Mouse (Mus musculus) liver, adult 2 months (tissue): Measurements from ENCODE around the gene Tmem39a. TPM values are rescaled to one million over a fixed set of nuclear protein-coding genes. Genes with fewer than 3 reads are reported as not detected.
A peak's percentile ranks its signal among the peaks of the same experiment; 100 is the strongest.

ENCODE experiments used
- DNase-seq: peaks from one replicate; pipeline ENCODE4 v3.0.0-alpha.2; 2011; ENCODE audit warnings: low read depth, low spot score; ENCODE audit errors: extremely low read depth
- H3K27ac ChIP-seq: fragments of 200-500 bp; replicated peaks from 2 replicates; pipeline ENCODE4 v1.5.1; 2012; ENCODE audit warnings: low read depth, mild to moderate bottlenecking, control low read depth, inconsistent platforms, low read length; ENCODE audit not compliant: insufficient read depth
- H3K27me3 ChIP-seq: fragments of 200-500 bp; 2 replicates; pipeline ENCODE4 v1.6.1; 2012; ENCODE audit warnings: mild to moderate bottlenecking, moderate library complexity, low read length, inconsistent platforms; ENCODE audit not compliant: control insufficient read depth, insufficient read depth
- H3K36me3 ChIP-seq: fragments of 200-500 bp; 2 replicates; pipeline ENCODE4 v1.6.1; 2012; ENCODE audit warnings: low read length, inconsistent platforms; ENCODE audit not compliant: control insufficient read depth, insufficient read depth
- H3K4me1 ChIP-seq: fragments of 200-500 bp; 2 replicates; pipeline ENCODE4 v1.6.1; 2011; ENCODE audit warnings: low read length; ENCODE audit not compliant: control insufficient read depth, insufficient read depth
- H3K4me3 ChIP-seq: fragments of 200-500 bp; 2 replicates; pipeline ENCODE4 v1.5.1; 2011; ENCODE audit warnings: low read depth, mild to moderate bottlenecking, control low read depth, low read length, moderate library complexity; ENCODE audit not compliant: insufficient read depth
- H3K79me2 ChIP-seq: fragments of 200-500 bp; 2 replicates; pipeline ENCODE4 v1.6.1; 2012; ENCODE audit warnings: inconsistent platforms, mild to moderate bottlenecking, low read length, moderate library complexity; ENCODE audit not compliant: control insufficient read depth, insufficient read depth
- H3K9ac ChIP-seq: fragments of 200-500 bp; 2 replicates; pipeline ENCODE4 v1.6.1; 2012; ENCODE audit warnings: low read depth, mild to moderate bottlenecking, control low read depth, inconsistent platforms, low read length
- CTCF ChIP-seq: fragments of 200-500 bp; IDR thresholded peaks from 2 replicates; pipeline ENCODE4 v1.5.1; 2011; ENCODE audit warnings: low read depth, low read length, control low read depth
- POLR2A ChIP-seq: fragments of 200-500 bp; IDR thresholded peaks from 2 replicates; pipeline ENCODE4 v1.6.1; 2011; ENCODE audit warnings: low read length, control low read depth; ENCODE audit not compliant: insufficient read depth; ENCODE audit errors: extremely low read depth
- WGBS: fragments of 180-500 bp; shearing (Covaris S2); methylation state at CpG from one replicate; pipeline ENCODE4 v1.1.7; 2018; 5-methylcytosine and 5-hydroxymethylcytosine counted together
- polyA plus RNA-seq: library from polyadenylated mRNA; depleted of rRNA; stranded (reverse); fragments of >200 nt; gene quantifications from 2 replicates; pipeline ENCODE4 v1.2.3, GENCODE M21; 2012
- total RNA-seq: library from RNA; depleted of rRNA; stranded (reverse); fragments of >200 nt; gene quantifications from 2 replicates; pipeline ENCODE4 v1.2.3, GENCODE M21; 2014

The Tmem39a gene
- total and polyA plus RNA-seq, 2 experiments: 8.1 to 58.4 TPM

DNA sequence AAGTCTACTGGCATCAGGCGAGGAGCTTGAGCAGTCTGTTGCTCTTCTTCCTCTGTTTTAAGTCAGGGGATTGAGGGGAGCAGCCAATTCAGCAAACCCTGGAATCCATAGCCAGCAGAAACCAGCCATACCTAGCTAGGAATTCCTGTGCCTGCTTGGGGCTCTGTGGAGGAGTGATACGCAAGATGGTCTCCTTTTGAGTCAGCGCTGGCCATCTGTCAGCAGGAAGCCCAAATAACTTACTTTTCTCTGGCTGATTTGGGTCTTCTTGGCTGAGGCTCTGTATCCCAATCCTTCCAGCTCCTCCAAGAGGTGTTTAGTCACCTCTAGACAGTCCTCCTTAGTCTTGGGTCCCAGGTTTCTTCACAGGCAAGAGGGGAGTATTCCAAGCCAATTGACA, 2.5 kb upstream of the Tmem39a start:
- no peak for TF ChIP-seq CTCF
- no peak for TF ChIP-seq POLR2A
- 84% methylated on average over 3 of the region's 3 CpGs for WGBS
- H3K27ac ChIP-seq: no peak overlapping the region
- H3K9ac ChIP-seq: no peak overlapping the region
- H3K4me1 ChIP-seq: no peaks in the 10 kb centered on the region
- H3K27me3 ChIP-seq: 0 out of 2 replicates have a peak, but pooled peaks cover 2% of the 10 kb centered on the region
- H3K36me3 ChIP-seq: no peaks in the 10 kb centered on the region
- DNase-seq: no peak
- no peak overlapping the region for H3K4me3 ChIP-seq
- H3K79me2 ChIP-seq: no peaks in the 10 kb centered on the region

DNA sequence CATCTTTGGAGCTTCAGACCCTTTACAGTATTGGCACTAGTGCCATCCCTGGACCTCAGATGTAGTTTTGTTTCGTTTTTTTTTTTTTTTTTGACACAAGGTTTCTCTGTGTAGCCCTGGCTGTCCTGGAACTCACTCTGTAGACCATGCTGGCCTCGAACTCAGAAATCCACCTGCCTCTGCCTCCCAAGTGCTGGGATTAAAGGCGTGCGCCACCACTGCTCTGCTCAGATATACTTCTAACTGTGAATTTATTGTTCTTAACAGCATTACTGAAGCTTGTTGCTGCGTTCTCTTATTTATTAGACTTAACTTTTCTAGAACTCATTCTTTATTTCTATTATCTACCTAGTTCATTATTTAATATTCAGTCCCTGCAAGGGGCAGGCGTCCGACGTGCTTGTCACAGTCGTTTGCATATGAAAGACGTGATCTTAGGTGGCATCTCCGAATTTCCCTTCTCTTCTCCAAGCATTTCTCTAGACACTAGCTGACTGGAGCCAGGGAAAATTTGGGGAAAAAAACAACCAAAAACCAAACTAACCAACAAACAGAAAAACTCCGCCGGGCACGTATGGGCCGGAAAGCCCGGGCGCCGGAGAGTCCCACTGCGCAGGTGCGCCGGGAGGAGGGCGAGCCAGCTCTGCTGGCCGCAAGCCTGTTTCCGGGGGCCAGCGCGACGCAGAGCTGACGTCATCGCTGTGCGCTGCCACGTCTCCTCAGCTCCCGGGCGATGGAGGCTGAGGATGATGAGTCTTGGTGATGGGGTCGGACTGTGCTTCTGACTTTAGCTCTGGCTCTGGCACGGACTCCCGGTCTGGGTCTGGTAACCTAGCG, 3.9 kb downstream of the Tmem39a start:
- 0 out of 2 replicates have a peak, but pooled peaks cover 2% of the 10 kb centered on the region for H3K27me3 ChIP-seq
- H3K27ac ChIP-seq: peak overlapping the region; percentile 76
- peaks cover 13% of the 10 kb centered on the region for H3K36me3 ChIP-seq
- peak overlapping the region; percentile 98 for H3K4me3 ChIP-seq
- peak overlapping the region; percentile 88 for H3K9ac ChIP-seq
- peak; percentile 73 for DNase-seq
- WGBS: 7% methylated on average over 37 of the region's 37 CpGs
- peaks cover 15% of the 10 kb centered on the region; the same call in 1 of the 2 replicates for H3K79me2 ChIP-seq
- TF ChIP-seq CTCF: no peak
- 0 out of 2 replicates have a peak, but pooled peaks have one; percentile 66 for TF ChIP-seq POLR2A
- no peaks in the 10 kb centered on the region for H3K4me1 ChIP-seq

DNA sequence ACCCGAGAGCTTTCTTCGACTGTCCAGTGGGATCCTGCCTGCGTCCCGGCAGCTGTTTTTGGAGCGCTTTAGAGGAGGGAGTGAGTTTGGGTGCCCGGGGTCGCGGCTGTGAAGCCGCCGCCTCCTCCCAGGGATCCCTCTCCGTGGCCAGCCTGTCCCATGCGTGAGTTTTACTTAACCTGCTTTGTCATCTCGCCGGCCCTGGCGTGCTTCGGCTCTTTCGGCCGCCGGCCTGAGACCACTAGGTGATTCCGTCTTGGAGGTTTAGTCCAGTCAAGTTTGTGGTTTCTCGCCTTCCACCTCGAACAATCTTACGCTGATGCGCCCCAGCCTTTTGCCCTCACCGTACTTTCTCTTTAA, 4.5 kb downstream of the Tmem39a start:
- Histone ChIP-seq H3K79me2 (peaks cover 15% of the 10 kb centered on the region; the same call in 1 of the 2 replicates), H3K27me3 (0 out of 2 replicates have a peak, but pooled peaks cover 2% of the 10 kb centered on the region), H3K9ac (peak overlapping the region; percentile 88), H3K4me1 (no peaks in the 10 kb centered on the region), H3K27ac (peak overlapping the region; percentile 76), H3K4me3 (peak overlapping the region; percentile 98), H3K36me3 (peaks cover 16% of the 10 kb centered on the region)
- TF ChIP-seq CTCF: no peak
- TF ChIP-seq POLR2A: no peak
- DNase-seq: peak; percentile 19
- WGBS: under 1% methylated on average over 25 of the region's 25 CpGs

DNA sequence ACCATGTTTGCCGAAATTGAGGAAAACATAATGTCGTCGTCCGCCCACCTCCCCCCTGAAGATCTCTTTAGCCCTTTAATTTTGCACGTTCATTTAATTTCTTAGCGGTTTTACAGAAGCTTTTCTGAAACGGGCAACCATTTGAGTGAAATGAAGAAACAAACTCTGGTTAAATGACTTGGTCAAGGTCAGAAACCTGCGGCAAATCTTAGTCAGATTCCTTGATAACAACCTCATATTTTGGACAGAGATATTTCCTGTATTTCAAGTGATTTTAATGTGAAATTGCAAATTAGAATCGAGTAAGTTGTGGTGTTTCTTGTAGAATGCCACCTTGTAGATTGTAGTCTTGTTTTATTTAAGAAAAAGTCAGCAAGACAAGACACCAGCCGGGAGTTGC, 5.0 kb downstream of the Tmem39a start:
- H3K27ac ChIP-seq: no peak overlapping the region
- H3K27me3 ChIP-seq: 0 out of 2 replicates have a peak, but pooled peaks cover 2% of the 10 kb centered on the region
- H3K36me3 ChIP-seq: peaks cover 21% of the 10 kb centered on the region
- peak overlapping the region; percentile 98 for H3K4me3 ChIP-seq
- no peak for TF ChIP-seq CTCF
- TF ChIP-seq POLR2A: no peak
- peaks cover 18% of the 10 kb centered on the region; the same call in 1 of the 2 replicates for H3K79me2 ChIP-seq
- DNase-seq: peak; percentile 10
- H3K9ac ChIP-seq: peak overlapping the region; percentile 32; the same call in 1 of the 2 replicates
- H3K4me1 ChIP-seq: no peaks in the 10 kb centered on the region
- 8% methylated on average over 10 of the region's 10 CpGs for WGBS

DNA sequence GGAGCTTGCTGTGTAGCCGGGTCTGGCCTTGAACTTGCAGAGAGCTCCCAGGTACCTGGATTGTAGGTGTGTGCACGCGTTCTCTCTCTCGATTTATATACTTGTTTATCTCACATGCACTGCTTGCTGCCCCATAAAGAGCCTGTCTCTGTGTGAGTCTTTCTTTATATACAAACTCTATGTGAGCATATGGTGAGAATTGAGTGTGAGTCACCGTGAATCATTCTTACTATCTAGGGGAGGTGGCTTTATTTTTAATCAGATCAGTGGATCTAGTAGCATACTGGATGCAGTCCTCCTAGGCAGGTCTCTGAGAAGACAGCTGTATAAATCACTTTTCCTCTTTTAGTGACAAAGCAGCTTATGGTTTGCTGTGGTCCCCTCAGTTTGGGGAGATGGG, 9.7 kb downstream of the Tmem39a start:
- 96% methylated on average over 5 of the region's 5 CpGs for WGBS
- DNase-seq: no peak
- Histone ChIP-seq H3K36me3 (peaks cover 51% of the 10 kb centered on the region), H3K27me3 (no peaks in the 10 kb centered on the region), H3K4me3 (no peak overlapping the region), H3K4me1 (no peaks in the 10 kb centered on the region), H3K27ac (no peak overlapping the region), H3K9ac (no peak overlapping the region), H3K79me2 (peaks cover 24% of the 10 kb centered on the region; the same call in 1 of the 2 replicates)
- no peak for TF ChIP-seq CTCF
- no peak for TF ChIP-seq POLR2A

DNA sequence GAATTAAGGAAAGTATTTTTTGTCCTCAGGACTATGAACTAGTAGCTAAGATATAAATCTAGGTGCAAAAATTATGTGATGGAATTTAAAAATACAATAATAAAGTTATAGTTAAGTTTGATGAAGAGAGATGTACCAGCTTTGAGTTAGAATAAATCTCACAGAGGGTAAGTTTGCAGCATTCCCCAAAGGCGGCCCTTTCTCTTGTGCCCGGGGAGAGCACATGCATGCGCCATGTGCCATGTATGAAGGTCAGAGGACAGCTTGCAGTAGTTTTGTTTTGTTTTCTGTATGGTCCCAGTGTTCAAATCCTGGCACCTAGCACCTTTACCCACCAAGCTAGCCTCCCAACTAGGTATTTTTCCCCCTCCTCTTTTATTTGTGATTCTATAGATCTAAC, 13.0 kb downstream of the Tmem39a start:
- DNase-seq: no peak
- peaks cover 13% of the 10 kb centered on the region; the same call in 1 of the 2 replicates for H3K79me2 ChIP-seq
- no peak overlapping the region for H3K9ac ChIP-seq
- peaks cover 59% of the 10 kb centered on the region for H3K36me3 ChIP-seq
- no peak overlapping the region for H3K27ac ChIP-seq
- no peak for TF ChIP-seq CTCF
- TF ChIP-seq POLR2A: no peak
- no peaks in the 10 kb centered on the region for H3K27me3 ChIP-seq
- H3K4me1 ChIP-seq: no peaks in the 10 kb centered on the region
- no peak overlapping the region for H3K4me3 ChIP-seq
- 88% methylated on average over 3 of the region's 3 CpGs for WGBS
